Mouse (Mus musculus) adrenal gland, adult 18-20 months (tissue): ENCODE measurements at regions not wholly inside any gene's neighbourhood (a gene's known extent, or its start where the extent isn't known, plus 50 kb on each side); places are given as distances from the start of the nearest gene placed in this dataset.
A peak's percentile ranks its signal among the peaks of the same experiment; 100 is the strongest.
"Not testable (repeated sequence)": the region's sequence is repeated elsewhere in the genome, so short reads cannot be mapped to it uniquely, and the experiment has no call there.

ENCODE experiments used
- DNase-seq, 2 experiments: peaks; one replicate each; pipeline ENCODE4 v3.0.0; 2021 to 2022; ENCODE audit warnings: low spot score in 2 of 2

DNA sequence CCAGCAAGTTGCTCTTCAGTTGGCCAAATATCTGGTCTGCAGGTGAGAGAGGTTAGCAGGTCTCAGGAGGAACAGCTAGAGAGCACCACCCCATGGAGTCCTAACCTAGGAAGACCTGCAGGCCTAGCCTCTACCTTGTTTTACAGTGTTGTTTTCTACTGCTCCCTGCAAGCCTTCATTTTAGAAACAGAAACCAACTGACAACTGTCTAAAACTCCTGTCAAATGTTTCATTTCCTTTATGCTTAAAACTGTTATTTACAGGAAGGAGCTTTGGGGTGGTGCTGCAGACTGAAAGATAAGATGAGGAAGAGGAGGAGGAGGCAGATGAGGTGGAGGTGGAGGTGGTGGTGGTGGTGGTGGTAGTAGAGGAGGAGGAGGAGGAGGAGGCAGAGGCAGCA lies 96.6 kb upstream of the Selenop start:
- no peak for DNase-seq

DNA sequence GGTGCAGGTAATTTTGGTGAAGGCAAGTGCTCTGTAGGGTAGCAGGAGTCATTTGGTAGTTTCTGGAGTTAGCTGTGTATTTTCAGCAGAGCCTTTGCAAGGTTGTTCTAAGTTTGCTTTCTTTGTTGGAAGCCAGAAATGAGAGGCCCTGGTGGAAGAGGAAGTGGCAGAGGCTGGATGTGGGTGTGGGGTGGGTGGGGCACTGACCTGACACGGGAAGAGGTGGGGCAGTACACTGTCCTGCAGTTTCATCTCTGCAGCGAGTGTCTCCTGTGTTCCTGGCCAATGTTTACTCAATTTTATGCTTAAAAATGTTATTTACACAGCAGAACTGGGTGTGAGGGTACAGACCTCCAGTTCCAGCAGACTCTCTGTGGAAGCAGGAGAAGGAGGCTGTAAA lies 94.3 kb upstream of the Selenop start:
- no peak for DNase-seq

DNA sequence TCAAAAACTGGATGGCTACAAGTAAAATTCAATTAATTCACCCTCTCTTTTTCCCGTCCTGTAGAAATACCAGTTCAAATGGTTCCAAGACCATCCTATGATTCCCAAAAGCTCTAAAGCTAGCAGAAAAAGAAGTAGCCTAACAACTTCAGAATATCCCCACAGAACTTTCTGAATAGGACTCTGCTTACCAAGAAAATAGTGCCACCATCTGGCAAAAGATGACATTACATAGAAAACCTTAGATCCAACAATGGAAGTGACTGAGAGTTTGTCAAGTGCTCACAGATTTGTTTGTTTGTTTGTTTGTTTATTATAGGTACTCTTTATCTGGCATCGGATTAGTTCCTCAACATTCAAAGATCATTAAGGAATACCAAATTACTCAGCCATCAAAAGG lies 93.5 kb upstream of the Selenop start:
- DNase-seq = no peak

DNA sequence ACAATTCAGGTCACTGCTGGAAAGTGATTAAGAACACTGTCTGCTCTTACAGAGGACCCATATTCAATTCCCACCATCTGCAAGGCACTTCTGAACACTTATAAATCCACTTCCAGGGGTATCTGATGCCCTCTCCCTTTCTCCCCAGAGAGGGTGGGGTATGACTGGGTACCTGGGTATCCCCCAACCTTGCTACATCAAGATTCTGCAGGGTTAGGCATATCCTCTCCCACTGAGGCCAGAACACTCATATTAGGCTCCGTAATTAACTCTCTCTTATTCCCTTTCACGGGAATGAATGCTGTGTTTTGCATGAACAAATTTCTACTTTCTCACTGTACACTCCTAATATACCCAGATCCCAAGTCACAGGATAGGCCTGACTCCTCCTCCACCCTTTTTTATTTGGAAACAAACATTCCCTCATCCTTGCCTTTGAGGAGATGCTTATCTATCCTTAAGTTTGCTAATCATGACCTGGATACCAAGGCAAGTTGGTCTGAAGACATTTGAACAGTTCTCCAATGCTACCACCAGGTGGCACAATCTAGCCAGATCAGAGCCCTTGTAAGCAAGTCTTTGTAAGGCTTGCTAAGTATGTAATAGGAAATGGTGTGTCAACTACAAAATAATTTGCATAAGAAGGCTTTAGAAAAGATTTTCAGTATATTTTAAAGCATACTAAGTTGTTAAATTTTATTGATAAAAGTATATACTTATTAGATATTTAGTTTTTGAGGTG lies 66.3 kb upstream of the Selenop start:
- DNase-seq = peak; percentile 44 to 45

DNA sequence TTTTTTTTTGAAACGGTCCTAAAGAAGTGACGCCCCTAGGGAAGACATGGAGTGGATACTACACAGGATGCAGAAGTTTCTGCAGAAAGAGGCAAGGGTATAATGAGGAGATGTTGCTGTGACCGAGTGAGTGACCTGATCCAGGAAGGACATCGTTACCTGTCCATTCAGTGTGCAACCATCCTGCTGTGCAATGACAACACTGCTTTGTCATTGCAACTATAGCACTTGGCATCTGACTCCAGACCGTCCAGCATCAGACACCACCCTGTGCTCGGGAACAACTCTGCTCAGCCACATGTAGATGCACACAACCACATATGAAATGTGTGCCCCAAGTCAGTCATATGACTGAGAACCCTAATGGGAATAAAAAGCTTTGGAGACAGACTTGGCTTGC lies 62.8 kb upstream of the Selenop start:
- DNase-seq = no peak

DNA sequence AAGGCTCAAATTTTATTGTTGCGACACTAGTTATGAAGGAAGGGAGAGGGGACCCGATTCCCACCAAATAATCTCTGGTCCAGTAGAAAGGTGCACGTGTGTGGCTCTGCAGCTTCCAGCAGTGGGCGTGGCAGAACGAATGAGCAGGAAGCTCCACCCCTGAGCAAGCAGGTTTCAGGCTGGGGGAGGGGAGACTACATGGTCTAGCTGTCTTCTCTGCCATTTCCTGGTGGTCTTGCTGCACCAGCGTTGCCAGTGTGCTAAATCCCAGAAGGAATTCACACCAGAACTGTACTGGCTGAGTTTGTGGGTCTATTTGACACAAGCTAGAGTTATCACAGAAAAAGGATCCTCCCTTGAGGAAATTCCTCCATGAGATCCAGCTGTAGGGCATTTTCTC lies 62.3 kb upstream of the Selenop start:
- not testable (repeated sequence) for DNase-seq

DNA sequence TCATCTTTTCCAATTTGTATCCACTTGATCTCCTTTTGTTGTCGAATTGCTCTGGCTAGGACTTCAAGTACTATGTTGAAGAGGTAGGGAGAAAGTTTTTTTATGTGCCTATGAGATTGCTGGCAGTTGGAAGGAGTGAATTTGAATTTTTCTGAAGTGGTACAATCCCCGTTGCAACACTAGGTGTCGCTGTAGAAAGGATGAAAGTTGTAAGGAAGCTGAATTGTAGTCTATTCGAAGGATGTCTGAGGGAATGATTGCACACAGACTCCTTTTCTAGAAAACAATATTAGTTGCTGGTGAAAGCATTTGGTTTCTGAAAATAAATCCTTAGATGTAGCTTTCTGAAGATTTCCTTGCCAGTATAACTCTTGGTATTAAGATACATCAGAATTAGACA lies 54.6 kb upstream of the Selenop start:
- DNase-seq = peak; percentile 14 to 28

DNA sequence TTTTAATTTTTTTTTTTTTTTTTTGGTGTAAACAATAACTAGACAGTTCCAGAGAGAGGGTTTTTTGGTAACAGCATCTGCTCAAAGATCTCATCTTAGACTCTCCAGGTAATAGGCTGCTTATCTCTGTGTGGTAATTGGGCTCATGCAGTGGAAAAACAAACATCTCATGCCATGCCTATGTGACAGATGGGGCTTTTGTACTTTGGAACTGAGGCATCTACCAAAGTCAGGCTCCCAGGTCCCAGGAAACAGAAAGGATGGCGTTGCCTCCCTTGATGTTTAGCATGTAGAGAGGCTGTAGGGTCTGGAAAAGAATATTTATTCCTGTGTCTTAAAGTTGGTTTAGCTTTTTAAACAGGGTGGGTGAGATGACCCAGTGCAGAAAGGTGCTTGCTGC lies 53.1 kb upstream of the Selenop start:
- DNase-seq = no peak
